Mouse (Mus musculus): ENCODE measurements at regions not wholly inside any gene's neighbourhood (a gene's known extent, or its start where the extent isn't known, plus 50 kb on each side); places are given as distances from the start of the nearest gene placed in this dataset.

GRCm38 (mm10) chr16:5538836-5539510 is 283.2 kb upstream of the Eef2kmt start:
- DNase-seq (ENCODE audit: low read depth, low spot score): no peak

GRCm38 (mm10) chr16:5537286-5538204 is 281.8 kb upstream of the Eef2kmt start:
- DNase-seq (ENCODE audit: low read depth, low spot score): peak; percentile 51

GRCm38 (mm10) chr16:5536515-5536972 is 280.8 kb upstream of the Eef2kmt start:
- DNase-seq (ENCODE audit: low read depth, low spot score): no peak

GRCm38 (mm10) chr16:5535414-5535813 is 279.6 kb upstream of the Eef2kmt start:
- DNase-seq (ENCODE audit: low read depth, low spot score): no peak

- no peak for DNase-seq (ENCODE audit: low read depth, low spot score)
These were observed 279.1 kb upstream of the Eef2kmt start for GRCm38 (mm10) chr16:5534862-5535261.

- no peak for DNase-seq (ENCODE audit: low read depth, low spot score)
These were observed 278.6 kb upstream of the Eef2kmt start for GRCm38 (mm10) chr16:5534385-5534784.

GRCm38 (mm10) chr16:5532281-5532680 is 276.5 kb upstream of the Eef2kmt start:
- no peak for DNase-seq (ENCODE audit: low read depth, low spot score)

- no peak for DNase-seq (ENCODE audit: low read depth, low spot score)
These were observed 274.0 kb upstream of the Eef2kmt start for GRCm38 (mm10) chr16:5529823-5530222.

GRCm38 (mm10) chr16:5527936-5528335 is 272.2 kb upstream of the Eef2kmt start:
- DNase-seq (ENCODE audit: low read depth, low spot score): no peak

GRCm38 (mm10) chr16:5524375-5524774 is 268.6 kb upstream of the Eef2kmt start:
- DNase-seq (ENCODE audit: low read depth, low spot score): no peak

- no peak for DNase-seq (ENCODE audit: low read depth, low spot score)
These were observed 267.7 kb upstream of the Eef2kmt start for GRCm38 (mm10) chr16:5523402-5524021.

- no peak for DNase-seq (ENCODE audit: low read depth, low spot score)
These were observed 262.0 kb upstream of the Eef2kmt start for GRCm38 (mm10) chr16:5517746-5518145.

GRCm38 (mm10) chr16:5515867-5516266 is 260.1 kb upstream of the Eef2kmt start:
- DNase-seq (ENCODE audit: low read depth, low spot score): no peak

GRCm38 (mm10) chr16:5507261-5507660 is 251.5 kb upstream of the Eef2kmt start:
- no peak for DNase-seq (ENCODE audit: low read depth, low spot score)

GRCm38 (mm10) chr16:5501961-5502360 is 246.2 kb upstream of the Eef2kmt start:
- DNase-seq (ENCODE audit: low read depth, low spot score): no peak

- no peak for DNase-seq (ENCODE audit: low read depth, low spot score)
These were observed 240.4 kb upstream of the Eef2kmt start for GRCm38 (mm10) chr16:5496051-5496685.

GRCm38 (mm10) chr16:5493352-5493751 is 237.6 kb upstream of the Eef2kmt start:
- no peak for DNase-seq (ENCODE audit: low read depth, low spot score)

- no peak for DNase-seq (ENCODE audit: low read depth, low spot score)
These were observed 231.5 kb upstream of the Eef2kmt start for GRCm38 (mm10) chr16:5487259-5487658.

- DNase-seq (ENCODE audit: low read depth, low spot score): no peak
These were observed 227.6 kb upstream of the Eef2kmt start for GRCm38 (mm10) chr16:5483337-5483736.

GRCm38 (mm10) chr16:5480148-5480547 is 224.4 kb upstream of the Eef2kmt start:
- no peak for DNase-seq (ENCODE audit: low read depth, low spot score)

GRCm38 (mm10) chr16:5478970-5479369 is 223.2 kb upstream of the Eef2kmt start:
- no peak for DNase-seq (ENCODE audit: low read depth, low spot score)

GRCm38 (mm10) chr16:5471321-5471720 is 215.5 kb upstream of the Eef2kmt start:
- DNase-seq (ENCODE audit: low read depth, low spot score): peak; percentile 63

All from forelimb bud, embryonic 11.5 days (tissue).